Mouse (Mus musculus) liver, adult (tissue): ENCODE measurements around the gene Gfod1.

Source experiments
- GATA4 ChIP-seq: IDR thresholded peaks from 2 replicates; pipeline ENCODE4 v1.6.1; 2014; ENCODE audit warnings: mild to moderate bottlenecking, low read length; ENCODE audit not compliant: insufficient replicate concordance

The Gfod1 gene

DNA sequence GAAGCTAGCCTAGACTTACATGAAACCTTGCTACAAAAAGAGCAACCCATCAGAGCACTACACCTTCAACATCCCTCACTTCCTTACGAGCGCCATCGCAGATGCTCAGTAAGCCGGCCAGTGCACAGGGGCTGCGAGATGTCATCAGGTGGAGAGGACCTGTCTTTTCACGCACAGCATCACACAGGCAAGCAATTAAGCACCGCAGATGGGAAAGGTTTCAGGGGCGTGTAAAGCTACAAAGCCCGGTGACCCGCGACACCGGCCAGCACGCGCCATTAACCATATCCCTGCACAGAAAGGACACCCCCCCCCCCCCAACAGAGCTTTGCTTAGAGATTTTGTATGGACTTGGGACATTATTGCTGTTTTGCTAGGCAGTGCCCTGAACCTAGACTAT is 30.1 kb downstream of the Gfod1 start:
- no peak for TF ChIP-seq GATA4

DNA sequence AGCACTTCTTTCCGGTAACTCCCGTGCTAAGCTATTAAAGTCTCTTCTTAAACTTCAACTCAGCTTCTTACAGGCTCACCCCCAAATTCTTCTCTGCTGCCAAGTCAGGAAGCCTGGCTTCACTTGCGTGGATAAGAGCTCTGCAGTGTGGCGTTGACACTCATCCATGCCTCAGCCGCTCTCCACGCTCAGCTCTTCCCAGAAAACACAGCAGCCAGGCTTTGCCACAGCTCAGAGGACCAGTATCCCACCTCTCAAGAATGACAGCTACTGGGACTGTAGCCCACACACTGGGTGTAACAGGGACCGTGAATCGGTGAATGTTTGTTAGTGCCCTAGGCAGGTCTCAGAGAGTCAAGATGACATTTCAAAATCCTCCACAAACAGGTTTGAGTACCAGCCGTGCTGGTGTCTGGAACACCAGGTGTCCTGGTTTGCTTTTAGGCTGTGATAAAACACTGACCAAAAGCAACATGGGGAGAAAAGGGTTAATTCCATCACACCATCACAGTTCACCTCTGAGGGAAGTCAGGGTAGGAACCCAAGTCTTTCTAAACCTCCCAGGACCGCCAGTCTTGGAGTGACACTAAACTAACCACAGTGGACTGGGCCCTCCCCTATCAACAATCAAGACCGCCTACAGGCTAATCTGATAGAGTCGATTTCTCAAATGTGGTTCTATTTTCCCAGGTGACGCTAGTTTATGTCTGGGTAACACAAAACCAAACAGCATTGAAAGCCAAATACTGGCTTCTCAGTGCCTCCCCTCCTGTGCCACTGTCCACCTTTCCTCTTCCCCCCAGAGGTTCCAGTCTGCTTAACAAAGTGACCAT is 31.5 kb downstream of the Gfod1 start:
- no peak for TF ChIP-seq GATA4

DNA sequence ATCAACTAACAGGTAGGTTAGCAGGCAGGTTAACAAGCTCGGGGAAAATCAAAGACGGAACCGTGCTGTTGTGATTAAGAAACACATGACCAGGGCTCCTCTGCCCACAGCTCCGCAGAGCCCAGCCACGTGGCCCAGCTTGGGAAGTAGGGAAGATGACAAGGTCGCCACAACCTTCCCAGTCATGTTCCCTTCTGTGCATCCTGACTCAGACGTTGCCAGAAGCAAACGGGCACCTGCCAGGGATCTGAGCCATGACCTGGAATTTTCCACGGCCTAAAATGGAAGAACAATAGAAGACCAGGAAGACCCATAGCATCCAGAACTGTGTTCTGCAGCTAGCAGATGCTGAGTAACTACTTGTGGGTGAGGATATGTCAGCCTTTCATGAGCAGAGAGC is 32.5 kb downstream of the Gfod1 start:
- no peak for TF ChIP-seq GATA4

DNA sequence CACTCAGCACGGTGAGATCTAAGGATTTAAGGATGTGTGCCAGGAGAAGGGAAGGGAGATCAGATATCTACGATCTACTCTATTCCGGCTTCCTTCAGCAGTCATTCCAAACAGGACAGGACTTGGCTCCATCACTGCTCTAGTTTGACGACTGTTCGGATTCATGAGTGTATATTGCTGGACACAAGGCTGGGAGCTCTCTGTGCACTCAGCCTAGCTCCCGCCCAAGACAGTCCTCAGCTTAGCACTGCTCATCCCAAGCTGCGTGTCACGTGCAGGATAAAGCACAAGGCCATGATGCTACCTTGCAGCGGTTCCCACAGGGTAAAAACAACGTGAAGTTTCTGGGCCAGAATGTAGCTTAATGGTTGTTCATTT is 33.8 kb downstream of the Gfod1 start:
- TF ChIP-seq GATA4, result no peak

DNA sequence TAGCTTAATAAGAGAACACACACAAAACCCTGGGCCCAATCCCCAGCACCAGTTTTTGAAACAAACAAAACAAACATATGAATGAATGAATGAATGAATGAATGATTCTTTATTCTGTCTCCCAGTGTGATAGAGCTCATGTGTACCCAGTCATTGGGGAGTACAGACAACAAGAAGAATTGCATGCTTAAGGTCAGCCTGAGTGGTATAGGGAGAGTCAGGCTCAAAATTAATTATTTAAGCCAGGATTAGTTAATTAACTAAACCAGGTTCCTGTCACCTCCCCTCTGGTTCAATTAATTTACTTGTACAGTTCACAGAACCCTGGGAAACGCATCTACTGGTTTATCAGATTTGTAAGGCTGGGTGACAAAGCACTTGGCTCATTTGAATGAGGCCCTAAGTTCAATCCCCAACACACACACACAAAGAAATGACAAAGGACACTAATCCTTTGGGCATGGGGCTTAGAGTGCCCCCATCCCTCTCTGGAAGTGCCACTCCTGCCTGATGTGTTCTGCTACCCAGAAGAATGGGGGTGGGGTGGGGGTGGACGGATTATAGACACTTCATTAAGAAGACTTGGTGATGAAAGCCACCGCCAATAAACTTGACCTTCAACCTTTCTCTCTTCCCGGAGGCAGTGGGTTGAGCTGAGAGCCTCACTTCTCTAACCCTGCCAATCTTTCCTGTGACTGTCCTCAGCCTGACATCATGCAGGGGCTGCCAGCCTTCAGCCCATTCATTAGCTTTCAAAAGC is 34.3 kb downstream of the Gfod1 start:
- no peak for TF ChIP-seq GATA4

DNA sequence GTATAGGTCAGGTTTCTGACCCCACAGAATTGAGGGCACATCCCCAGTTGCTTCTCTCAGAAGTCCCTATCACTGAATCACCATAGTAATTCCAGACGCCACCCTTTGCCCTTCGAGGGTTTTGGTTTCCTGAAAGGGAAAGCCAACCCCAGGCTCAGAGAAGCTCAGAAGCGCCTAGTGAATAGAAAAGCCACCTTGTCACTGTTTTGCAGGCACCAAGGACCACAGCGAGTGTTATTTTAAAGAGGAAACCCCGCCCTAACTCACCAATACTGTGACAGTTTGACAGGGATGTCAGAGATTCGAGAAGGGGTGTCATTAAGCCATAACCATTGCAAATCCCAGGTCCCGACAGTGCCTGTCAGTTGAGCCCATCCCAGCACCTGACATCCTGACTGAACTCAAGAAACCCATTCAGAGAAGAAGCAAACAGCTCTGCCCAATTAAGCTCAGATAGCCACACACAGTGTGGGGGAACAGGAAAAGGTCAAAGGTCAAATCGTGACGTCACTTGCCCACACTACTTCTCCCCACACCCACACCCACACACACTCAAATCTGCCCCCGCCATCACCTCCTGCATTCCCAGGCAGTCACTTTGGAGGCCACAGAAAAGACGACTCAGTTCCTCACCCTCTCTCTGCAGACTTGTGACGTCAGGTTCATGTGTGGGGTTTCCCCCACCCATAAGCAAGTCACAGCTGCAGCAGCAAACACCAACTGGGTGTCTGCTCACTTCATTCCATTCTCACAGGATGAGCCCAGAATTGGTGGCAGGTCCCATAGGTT is 35.2 kb downstream of the Gfod1 start:
- TF ChIP-seq GATA4, result no peak

DNA sequence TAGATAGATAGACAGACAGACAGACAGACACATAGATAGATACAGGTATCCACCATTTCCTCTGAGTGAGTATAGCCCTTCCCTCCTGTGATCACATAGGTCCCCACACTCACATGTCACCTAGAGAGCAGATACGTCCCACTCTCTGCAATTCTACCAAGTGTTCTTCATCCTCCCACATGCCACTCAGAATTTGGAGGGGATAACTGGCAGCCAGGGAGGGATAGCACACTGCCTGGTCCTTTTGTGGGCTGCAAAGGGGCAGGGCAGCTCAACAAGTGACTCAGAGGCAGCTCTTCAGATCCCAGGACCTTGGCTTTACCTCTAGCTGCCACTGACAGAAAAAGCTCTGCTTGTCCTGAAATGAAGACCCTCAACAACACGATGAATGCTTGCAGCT is 36.1 kb downstream of the Gfod1 start:
- TF ChIP-seq GATA4, result no peak

DNA sequence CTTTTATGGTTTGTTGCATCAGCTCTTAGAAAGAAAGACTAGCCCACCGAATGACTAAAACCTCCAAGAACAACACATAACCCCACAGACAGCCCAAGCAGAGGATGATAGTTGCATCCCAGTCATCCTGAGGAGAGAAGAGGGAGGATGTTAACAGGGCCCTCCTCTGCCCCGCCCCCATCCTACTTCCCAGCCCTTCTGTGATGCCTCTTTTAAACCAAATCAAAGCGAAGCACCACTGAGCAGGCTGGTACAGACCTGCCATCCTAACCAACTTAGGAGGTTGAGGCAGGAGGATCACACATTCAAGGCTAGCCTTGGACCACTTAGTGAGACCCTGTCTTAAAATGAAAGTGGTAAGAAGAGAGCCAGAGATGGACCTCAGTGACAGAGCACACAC is 36.8 kb downstream of the Gfod1 start:
- TF ChIP-seq GATA4, result no peak

DNA sequence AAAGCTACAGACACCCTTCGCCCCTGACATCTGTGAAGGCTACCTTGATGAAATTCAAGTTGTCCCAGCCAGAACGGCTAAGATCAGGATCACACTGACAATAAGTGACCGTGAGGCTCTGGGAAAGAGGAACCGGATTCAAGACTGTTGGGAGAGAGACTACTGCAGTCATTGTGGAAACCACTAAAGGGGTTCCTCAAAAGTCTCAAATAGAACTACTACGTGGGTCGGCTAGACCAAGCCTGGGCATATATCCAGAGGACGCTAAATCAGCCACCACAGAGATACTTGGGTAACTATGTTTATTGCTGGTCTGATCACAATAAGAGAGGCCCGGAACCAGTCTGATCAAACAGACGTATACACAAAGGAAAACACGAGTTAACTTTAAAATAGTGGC is 37.6 kb downstream of the Gfod1 start:
- TF ChIP-seq GATA4, result no peak

DNA sequence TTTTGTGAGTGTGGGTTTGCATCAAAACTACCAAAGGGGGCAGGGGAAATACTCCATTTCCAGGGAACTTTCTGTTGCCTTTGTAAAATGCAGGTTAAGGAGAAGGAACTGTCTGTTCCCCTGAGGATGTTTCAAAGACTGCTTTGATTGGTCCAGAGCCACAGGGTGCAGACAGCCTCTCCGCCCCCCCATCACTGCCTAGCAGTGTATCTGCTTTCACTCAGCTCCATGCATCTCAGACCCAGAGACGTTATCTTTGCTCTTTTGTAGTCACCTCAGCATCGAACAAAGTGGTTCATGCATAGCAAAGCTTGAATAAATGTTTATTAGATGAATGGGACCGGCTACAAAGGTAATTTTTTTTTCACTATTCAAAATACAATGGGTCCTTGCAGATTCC is 38.9 kb downstream of the Gfod1 start:
- TF ChIP-seq GATA4, result no peak

DNA sequence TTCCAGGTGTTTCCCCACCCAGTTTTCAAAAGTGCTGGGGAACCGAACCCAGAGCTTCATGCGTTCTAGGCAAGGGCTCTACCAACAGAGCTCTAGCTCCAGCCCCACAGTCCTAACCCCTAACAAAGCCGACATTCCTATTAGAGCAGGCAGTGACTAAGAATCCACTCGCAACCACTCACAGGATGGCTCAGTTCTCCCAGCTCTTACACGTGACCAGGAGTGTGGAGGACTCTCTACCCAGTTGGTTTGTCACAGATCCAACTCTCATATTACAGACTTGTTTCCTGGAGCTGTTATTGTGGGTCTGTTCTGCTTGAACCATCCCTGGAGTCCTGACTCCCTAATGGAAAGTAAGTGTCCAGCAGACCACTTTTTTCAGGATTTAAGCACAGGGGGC is 40.3 kb downstream of the Gfod1 start:
- no peak for TF ChIP-seq GATA4

DNA sequence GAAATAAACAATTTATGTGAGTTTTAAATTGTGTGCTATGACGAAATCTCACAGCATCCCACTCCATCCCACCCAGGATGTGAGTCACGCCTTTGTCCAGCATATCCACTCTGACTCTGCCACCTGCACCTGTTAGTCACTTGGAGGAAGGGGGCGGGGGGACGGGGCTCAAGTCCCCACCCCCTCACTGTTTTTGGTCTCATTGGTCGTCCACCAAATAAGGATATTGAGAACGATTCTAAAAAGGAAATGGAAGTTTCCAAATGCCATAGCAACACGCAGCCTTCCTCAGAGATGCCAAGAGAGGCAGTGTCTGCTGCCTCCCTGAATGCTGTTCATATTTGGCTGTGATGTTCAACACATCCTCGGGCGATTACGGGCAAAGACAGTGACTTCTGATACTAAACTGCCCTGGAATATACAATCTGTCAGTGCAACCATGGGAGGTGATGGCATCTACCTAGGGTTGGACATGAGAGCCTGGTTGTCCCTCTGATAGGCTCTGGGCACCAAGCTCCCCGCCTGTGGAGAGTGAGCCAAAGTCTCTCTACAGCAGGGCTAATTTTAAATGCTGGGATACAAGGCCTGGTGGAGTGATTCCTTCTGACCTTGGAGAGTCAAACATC is 41.7 kb downstream of the Gfod1 start:
- no peak for TF ChIP-seq GATA4

DNA sequence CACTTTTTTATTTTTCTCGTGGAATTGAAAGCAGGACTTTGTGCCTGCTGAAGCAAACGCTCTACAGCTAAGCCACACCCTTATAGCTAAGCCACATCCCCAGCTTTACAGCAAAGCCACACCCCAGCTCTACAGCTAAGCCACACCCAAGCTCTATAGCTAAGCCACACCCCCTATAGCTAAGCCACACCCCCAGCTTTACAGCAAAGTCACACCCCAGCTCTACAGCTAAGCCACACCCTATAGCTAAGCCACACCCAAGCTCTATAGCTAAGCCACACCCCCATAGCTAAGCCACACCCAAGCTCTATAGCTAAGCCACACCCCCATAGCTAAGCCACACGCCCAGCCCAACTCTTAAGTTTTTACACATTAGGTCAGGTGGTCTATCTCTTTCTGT is 42.7 kb downstream of the Gfod1 start:
- no peak for TF ChIP-seq GATA4

DNA sequence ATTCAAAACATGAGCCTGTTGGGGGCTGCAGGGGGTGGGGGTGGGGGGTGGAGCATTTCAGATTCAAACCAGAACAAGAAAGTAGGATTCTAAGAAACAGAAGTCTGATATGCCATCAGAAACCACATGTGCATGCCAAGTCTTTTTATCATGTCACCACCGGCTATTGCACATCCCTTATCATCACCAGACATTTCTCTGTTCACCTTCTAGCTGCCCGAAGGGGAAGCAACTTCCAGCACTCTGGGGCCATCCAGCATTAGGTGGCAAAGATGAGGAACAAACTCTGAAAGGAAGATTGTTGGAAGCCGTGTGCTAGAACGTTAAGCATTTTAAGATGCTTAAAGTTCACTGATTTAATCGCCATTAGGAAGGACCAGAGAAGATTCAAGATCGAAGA is 43.2 kb downstream of the Gfod1 start:
- no peak for TF ChIP-seq GATA4

DNA sequence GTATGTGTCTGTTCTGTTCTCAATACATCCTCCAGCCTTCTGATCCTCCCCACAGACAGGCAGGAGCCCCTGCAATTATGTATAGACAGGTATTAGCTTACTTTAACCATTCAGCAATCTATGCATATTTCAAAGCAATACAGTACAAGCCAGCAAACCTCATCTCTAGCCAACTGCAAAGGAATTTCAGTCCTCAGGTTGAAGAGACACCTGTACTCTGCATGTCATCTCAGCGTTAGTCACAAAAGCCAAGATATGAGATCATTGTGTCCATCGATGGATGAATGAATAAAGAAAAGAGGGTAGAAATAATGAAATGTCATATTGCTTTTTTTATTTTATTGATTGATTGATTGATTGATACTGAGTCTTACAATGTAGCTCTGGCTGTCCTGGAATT is 47.5 kb downstream of the Gfod1 start:
- no peak for TF ChIP-seq GATA4

DNA sequence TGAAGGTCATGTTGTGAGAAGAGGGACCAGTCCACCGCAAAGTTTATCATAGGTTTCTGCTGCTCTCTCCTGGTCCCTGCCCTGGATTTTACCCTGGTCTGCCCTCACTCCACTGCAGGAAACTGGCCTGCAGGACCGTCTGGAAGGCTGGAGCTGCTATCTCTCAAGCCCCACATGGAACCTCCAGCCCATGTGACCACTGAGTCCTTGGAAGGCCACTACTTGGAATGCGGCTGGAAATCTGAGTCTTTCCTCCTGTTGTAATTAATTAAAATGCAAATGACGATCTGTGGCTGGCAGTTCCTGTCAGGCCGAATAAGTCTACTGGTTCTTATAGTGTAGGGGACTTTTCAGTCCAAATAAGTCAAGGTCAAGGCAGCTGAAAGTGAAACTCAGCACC is 50.4 kb downstream of the Gfod1 start:
- peak; percentile 40; the same call in 1 of the 2 replicates for TF ChIP-seq GATA4
